Mouse (Mus musculus) embryonic facial prominence, embryonic 13.5 days (tissue): ENCODE data around the gene Sftpa1. TPM values are rescaled to one million over a fixed set of nuclear protein-coding genes. Genes with fewer than 3 reads are reported as not detected.

ENCODE experiments used
- ATAC-seq: fragments of 200-750 bp; cut with Nextera tagmentation; 2 replicates; pipeline ENCODE4 v1.8.0; 2017; ENCODE audit warnings: low read depth; ENCODE audit not compliant: insufficient number of reproducible peaks, insufficient read depth, low FRiP score, low TSS enrichment
- H3K27ac ChIP-seq: fragments of 300-500 bp; sonication (generic); 2 replicates; pipeline ENCODE4 v1.5.1; 2015; ENCODE audit warnings: moderate library complexity, mild to moderate bottlenecking, inconsistent platforms
- H3K27me3 ChIP-seq: fragments of 300-500 bp; sonication (generic); 2 replicates; pipeline ENCODE4 v1.6.1; 2015; ENCODE audit warnings: mild to moderate bottlenecking, inconsistent platforms
- H3K36me3 ChIP-seq: fragments of 300-500 bp; sonication (generic); 2 replicates; pipeline ENCODE4 v1.6.1; 2015; ENCODE audit warnings: mild to moderate bottlenecking, inconsistent platforms
- H3K4me1 ChIP-seq: fragments of 300-500 bp; sonication (generic); 2 replicates; pipeline ENCODE4 v1.6.1; 2015; ENCODE audit warnings: inconsistent platforms
- H3K4me2 ChIP-seq: fragments of 300-500 bp; sonication (generic); 2 replicates; pipeline ENCODE4 v1.6.1; 2015; ENCODE audit warnings: moderate library complexity, mild to moderate bottlenecking, inconsistent platforms
- H3K4me3 ChIP-seq: fragments of 300-500 bp; sonication (generic); 2 replicates; pipeline ENCODE4 v1.5.1; 2015; ENCODE audit warnings: mild to moderate bottlenecking, inconsistent platforms
- H3K9ac ChIP-seq: fragments of 300-500 bp; sonication (generic); 2 replicates; pipeline ENCODE4 v1.6.1; 2015; ENCODE audit warnings: mild to moderate bottlenecking, inconsistent platforms
- H3K9me3 ChIP-seq: fragments of 300-500 bp; sonication (generic); 2 replicates; pipeline ENCODE4 v1.6.1; 2016; ENCODE audit warnings: inconsistent platforms
- WGBS: fragments of 180-500 bp; shearing (Covaris S2); methylation state at CpG from one replicate; pipeline ENCODE4 v1.1.7; 2015; ENCODE audit warnings: mixed read lengths; 5-methylcytosine and 5-hydroxymethylcytosine counted together
- polyA plus RNA-seq: library from polyadenylated mRNA; unstranded; fragments of >200 nt; fragmentation: Nextera tagmentation; extraction: Ambion mirVana; gene quantifications from 2 replicates; pipeline ENCODE4 v1.2.1, GENCODE M21; 2015

Gene Sftpa1
- polyA plus RNA-seq, 1 experiment from 2014 or later, result not detected

GRCm38 (mm10) chr14:41112944-41113343, 18.6 kb upstream of the Sftpa1 start:
- H3K9ac ChIP-seq, result no peak overlapping the region
- no peaks in the 10 kb centered on the region for H3K27me3 ChIP-seq
- WGBS, result 81% methylated on average over 4 of the region's 4 CpGs
- no peak overlapping the region for H3K27ac ChIP-seq
- H3K36me3 ChIP-seq, result no peaks in the 10 kb centered on the region
- H3K9me3 ChIP-seq, result no peaks in the 10 kb centered on the region
- no peak overlapping the region for H3K4me3 ChIP-seq
- no peak overlapping the region for H3K4me2 ChIP-seq
- H3K4me1 ChIP-seq, result no peaks in the 10 kb centered on the region
- ATAC-seq, result no peak

- no peaks in the 10 kb centered on the region for H3K27me3 ChIP-seq
- H3K4me3 ChIP-seq, result no peak overlapping the region
- H3K4me2 ChIP-seq, result no peak overlapping the region
- H3K9ac ChIP-seq, result no peak overlapping the region
- ATAC-seq, result no peak
- H3K27ac ChIP-seq, result no peak overlapping the region
- no peaks in the 10 kb centered on the region for H3K9me3 ChIP-seq
- 85% methylated on average over 3 of the region's 3 CpGs for WGBS
- H3K36me3 ChIP-seq, result no peaks in the 10 kb centered on the region
- no peaks in the 10 kb centered on the region for H3K4me1 ChIP-seq
Observed at GRCm38 (mm10) chr14:41116271-41116670, 15.3 kb upstream of the Sftpa1 start.

- Histone ChIP-seq H3K4me2 (no peak overlapping the region), H3K9ac (no peak overlapping the region), H3K36me3 (no peaks in the 10 kb centered on the region), H3K9me3 (no peaks in the 10 kb centered on the region), H3K4me3 (no peak overlapping the region), H3K27me3 (no peaks in the 10 kb centered on the region), H3K27ac (no peak overlapping the region), H3K4me1 (no peaks in the 10 kb centered on the region)
- no peak for ATAC-seq
- WGBS, result 85% methylated on average over 5 of the region's 5 CpGs
Observed at GRCm38 (mm10) chr14:41124683-41125082, 6.9 kb upstream of the Sftpa1 start.

GRCm38 (mm10) chr14:41127997-41128396, 3.6 kb upstream of the Sftpa1 start:
- ATAC-seq, result no peak
- no peak overlapping the region for H3K27ac ChIP-seq
- no peaks in the 10 kb centered on the region for H3K4me1 ChIP-seq
- no peaks in the 10 kb centered on the region for H3K9me3 ChIP-seq
- no peak overlapping the region for H3K4me3 ChIP-seq
- 16% methylated on average over 4 of the region's 4 CpGs for WGBS
- no peaks in the 10 kb centered on the region for H3K36me3 ChIP-seq
- H3K4me2 ChIP-seq, result no peak overlapping the region
- no peak overlapping the region for H3K9ac ChIP-seq
- H3K27me3 ChIP-seq, result no peaks in the 10 kb centered on the region

GRCm38 (mm10) chr14:41137006-41137405, 5.4 kb downstream of the Sftpa1 start:
- Histone ChIP-seq H3K36me3 (no peaks in the 10 kb centered on the region), H3K27ac (no peak overlapping the region), H3K4me3 (no peak overlapping the region), H3K27me3 (no peaks in the 10 kb centered on the region), H3K4me1 (no peaks in the 10 kb centered on the region), H3K9me3 (no peaks in the 10 kb centered on the region), H3K4me2 (no peak overlapping the region), H3K9ac (no peak overlapping the region)
- ATAC-seq, result no peak

GRCm38 (mm10) chr14:41140686-41141085, 9.1 kb downstream of the Sftpa1 start:
- Histone ChIP-seq H3K36me3 (no peaks in the 10 kb centered on the region), H3K27me3 (no peaks in the 10 kb centered on the region), H3K9me3 (no peaks in the 10 kb centered on the region), H3K4me3 (no peak overlapping the region), H3K9ac (no peak overlapping the region), H3K4me1 (no peaks in the 10 kb centered on the region), H3K27ac (no peak overlapping the region), H3K4me2 (no peak overlapping the region)
- 93% methylated on average over 1 of the region's 1 CpGs for WGBS
- no peak for ATAC-seq

- Histone ChIP-seq H3K4me1 (no peaks in the 10 kb centered on the region), H3K27me3 (no peaks in the 10 kb centered on the region), H3K27ac (no peak overlapping the region), H3K4me3 (no peak overlapping the region), H3K4me2 (no peak overlapping the region), H3K9me3 (no peaks in the 10 kb centered on the region), H3K36me3 (no peaks in the 10 kb centered on the region), H3K9ac (no peak overlapping the region)
- WGBS, result 46% methylated on average over 6 of the region's 6 CpGs
- no peak for ATAC-seq
Observed at GRCm38 (mm10) chr14:41146035-41146434, 14.5 kb downstream of the Sftpa1 start.

- H3K4me2 ChIP-seq, result no peak overlapping the region
- WGBS, result 83% methylated on average over 3 of the region's 3 CpGs
Observed at GRCm38 (mm10) chr14:41146922-41147321, 15.3 kb downstream of the Sftpa1 start.

GRCm38 (mm10) chr14:41147356-41147755, 15.8 kb downstream of the Sftpa1 start:
- H3K4me3 ChIP-seq, result no peak overlapping the region
- no peaks in the 10 kb centered on the region for H3K27me3 ChIP-seq
- H3K9ac ChIP-seq, result no peak overlapping the region
- no peak overlapping the region for H3K27ac ChIP-seq
- H3K4me2 ChIP-seq, result no peak overlapping the region
- no peaks in the 10 kb centered on the region for H3K9me3 ChIP-seq
- ATAC-seq, result no peak
- 88% methylated on average over 2 of the region's 2 CpGs for WGBS
- H3K4me1 ChIP-seq, result no peaks in the 10 kb centered on the region
- H3K36me3 ChIP-seq, result no peaks in the 10 kb centered on the region

More at GRCm38 (mm10) chr14:41146922-41147321, 15.3 kb downstream of the Sftpa1 start:
- Histone ChIP-seq H3K27ac (no peak overlapping the region), H3K4me3 (no peak overlapping the region), H3K9ac (no peak overlapping the region), H3K36me3 (no peaks in the 10 kb centered on the region), H3K9me3 (no peaks in the 10 kb centered on the region), H3K27me3 (no peaks in the 10 kb centered on the region), H3K4me1 (no peaks in the 10 kb centered on the region)
- no peak for ATAC-seq

GRCm38 (mm10) chr14:41151220-41151898, 19.8 kb downstream of the Sftpa1 start, which contains the start of gene Mbl1:
TSS of gene Mbl1 (plus strand) at chr14:41151458.
- H3K9me3 ChIP-seq, result no peaks in the 10 kb centered on the region
- no peak within 1 kb of the TSS for H3K27ac ChIP-seq
- no peak within 1 kb of the TSS for H3K9ac ChIP-seq
- 76% methylated on average over 7 of the region's 7 CpGs for WGBS
- no peak within 1 kb of the TSS for H3K4me3 ChIP-seq
- H3K4me2 ChIP-seq, result no peak within 1 kb of the TSS
- H3K4me1 ChIP-seq, result no peaks in the 10 kb centered on the region
- ATAC-seq, result no peak
- H3K36me3 ChIP-seq, result no peaks in the 10 kb centered on the region
- no peaks in the 10 kb centered on the region for H3K27me3 ChIP-seq

- 89% methylated on average over 4 of the region's 4 CpGs for WGBS
- Histone ChIP-seq H3K4me2 (no peak overlapping the region), H3K36me3 (no peaks in the 10 kb centered on the region), H3K27me3 (no peaks in the 10 kb centered on the region), H3K4me3 (no peak overlapping the region), H3K9ac (no peak overlapping the region), H3K4me1 (peaks cover 5% of the 10 kb centered on the region), H3K9me3 (no peaks in the 10 kb centered on the region), H3K27ac (no peak overlapping the region)
- no peak for ATAC-seq
Observed at GRCm38 (mm10) chr14:41160076-41160475, 28.5 kb downstream of the Sftpa1 start.

GRCm38 (mm10) chr14:41160743-41161142, 29.2 kb downstream of the Sftpa1 start:
- H3K9me3 ChIP-seq, result no peaks in the 10 kb centered on the region
- H3K4me3 ChIP-seq, result no peak overlapping the region
- H3K4me2 ChIP-seq, result no peak overlapping the region
- WGBS, result 9% methylated on average over 1 of the region's 1 CpGs
- no peaks in the 10 kb centered on the region for H3K36me3 ChIP-seq
- H3K4me1 ChIP-seq, result peaks cover 5% of the 10 kb centered on the region
- H3K27ac ChIP-seq, result no peak overlapping the region
- no peaks in the 10 kb centered on the region for H3K27me3 ChIP-seq
- no peak for ATAC-seq
- H3K9ac ChIP-seq, result no peak overlapping the region
